Mouse (Mus musculus) stomach, embryonic 15.5 days (tissue): Measurements from ENCODE around the gene Pga5. TPM values are rescaled to one million over a fixed set of nuclear protein-coding genes. Genes with fewer than 3 reads are reported as not detected.

Experiments
- ATAC-seq: fragments of 200-750 bp; cut with Nextera tagmentation; 2 replicates; pipeline ENCODE4 v1.8.0; 2017; ENCODE audit warnings: low read depth, moderate number of reproducible peaks, moderate TSS enrichment; ENCODE audit not compliant: insufficient read depth, low FRiP score
- H3K27ac ChIP-seq: fragments of 300-500 bp; sonication (generic); 2 replicates; pipeline ENCODE4 v1.5.1; 2015; ENCODE audit warnings: mild to moderate bottlenecking, inconsistent platforms
- H3K27me3 ChIP-seq: fragments of 300-500 bp; sonication (generic); replicated peaks from 2 replicates; pipeline ENCODE4 v1.6.1; 2015; ENCODE audit warnings: inconsistent platforms
- H3K36me3 ChIP-seq: fragments of 300-500 bp; sonication (generic); 2 replicates; pipeline ENCODE4 v1.6.1; 2015; ENCODE audit warnings: inconsistent platforms
- H3K4me1 ChIP-seq: fragments of 300-500 bp; sonication (generic); 2 replicates; pipeline ENCODE4 v1.6.1; 2015; ENCODE audit warnings: inconsistent platforms
- H3K4me2 ChIP-seq: fragments of 300-500 bp; sonication (generic); 2 replicates; pipeline ENCODE4 v1.6.1; 2015; ENCODE audit warnings: mild to moderate bottlenecking, inconsistent platforms
- H3K4me3 ChIP-seq: fragments of 300-500 bp; sonication (generic); replicated peaks from 2 replicates; pipeline ENCODE4 v1.5.1; 2015; ENCODE audit warnings: inconsistent platforms
- H3K9ac ChIP-seq: fragments of 300-500 bp; sonication (generic); 2 replicates; pipeline ENCODE4 v1.6.1; 2015; ENCODE audit warnings: inconsistent platforms
- H3K9me3 ChIP-seq: fragments of 300-500 bp; sonication (generic); 2 replicates; pipeline ENCODE4 v1.6.1; 2016; ENCODE audit warnings: inconsistent platforms
- WGBS: fragments of 180-500 bp; shearing (Covaris S2); methylation state at CpG from one replicate; pipeline ENCODE4 v1.1.7; 2015; 5-methylcytosine and 5-hydroxymethylcytosine counted together
- polyA plus RNA-seq: library from polyadenylated mRNA; unstranded; fragments of >200 nt; fragmentation: Nextera tagmentation; extraction: Ambion mirVana; gene quantifications from 2 replicates; pipeline ENCODE4 v1.2.1, GENCODE M21; 2015

The Pga5 gene
- polyA plus RNA-seq, 1 experiment from 2014 or later = 59.2 TPM

DNA sequence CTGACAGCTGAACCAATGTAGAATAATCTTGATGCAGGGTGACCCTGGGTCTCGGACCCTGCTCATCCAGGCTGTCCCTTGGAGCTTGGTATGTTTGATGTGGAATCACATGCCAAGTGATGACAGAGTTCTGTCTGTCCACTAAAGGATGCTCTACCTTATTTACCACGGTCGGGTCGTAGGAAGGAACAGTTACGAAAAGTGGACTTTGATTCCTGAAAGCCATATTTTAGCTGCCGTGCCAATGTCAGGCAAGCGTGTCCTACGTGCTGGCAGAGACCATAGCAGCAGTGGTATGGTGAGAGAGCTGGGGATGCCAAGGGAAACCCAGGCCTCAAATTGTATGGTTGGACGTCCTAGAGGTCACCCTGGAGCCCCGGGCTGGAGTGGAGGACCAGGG is 35.7 kb upstream of the Pga5 start:
- Histone ChIP-seq H3K36me3 (peaks cover 31% of the 10 kb centered on the region), H3K27me3 (no peaks in the 10 kb centered on the region), H3K27ac (no peak overlapping the region), H3K9ac (no peak overlapping the region), H3K4me2 (no peak overlapping the region), H3K4me1 (peaks cover 13% of the 10 kb centered on the region), H3K4me3 (no peak overlapping the region), H3K9me3 (no peaks in the 10 kb centered on the region)
- 95% methylated on average over 10 of the region's 10 CpGs for WGBS
- no peak for ATAC-seq

DNA sequence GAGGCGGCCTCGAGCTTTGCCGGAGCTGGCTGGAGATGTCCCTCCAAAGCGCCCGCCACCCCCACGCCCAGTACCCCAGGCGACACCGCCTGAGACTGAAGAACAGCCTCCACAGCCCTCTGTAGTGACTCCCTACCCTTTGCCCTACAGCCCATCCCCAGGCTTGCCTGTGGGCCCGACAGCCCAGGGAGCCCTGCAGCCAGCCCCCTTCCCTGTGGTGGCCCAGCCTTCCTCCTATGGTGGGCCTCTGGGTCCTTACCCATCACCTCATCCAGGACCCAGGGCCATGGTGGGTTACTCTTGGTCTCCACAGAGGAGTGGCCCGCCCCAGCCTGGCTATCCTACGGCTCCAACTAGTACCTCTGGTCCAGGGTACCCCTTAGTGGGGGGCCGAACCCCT is 34.8 kb upstream of the Pga5 start:
- Histone ChIP-seq H3K27ac (no peak overlapping the region), H3K4me3 (no peak overlapping the region), H3K4me2 (no peak overlapping the region), H3K9ac (no peak overlapping the region), H3K4me1 (peaks cover 13% of the 10 kb centered on the region), H3K27me3 (no peaks in the 10 kb centered on the region), H3K9me3 (no peaks in the 10 kb centered on the region), H3K36me3 (peaks cover 34% of the 10 kb centered on the region)
- no peak for ATAC-seq
- WGBS = 91% methylated on average over 12 of the region's 12 CpGs

DNA sequence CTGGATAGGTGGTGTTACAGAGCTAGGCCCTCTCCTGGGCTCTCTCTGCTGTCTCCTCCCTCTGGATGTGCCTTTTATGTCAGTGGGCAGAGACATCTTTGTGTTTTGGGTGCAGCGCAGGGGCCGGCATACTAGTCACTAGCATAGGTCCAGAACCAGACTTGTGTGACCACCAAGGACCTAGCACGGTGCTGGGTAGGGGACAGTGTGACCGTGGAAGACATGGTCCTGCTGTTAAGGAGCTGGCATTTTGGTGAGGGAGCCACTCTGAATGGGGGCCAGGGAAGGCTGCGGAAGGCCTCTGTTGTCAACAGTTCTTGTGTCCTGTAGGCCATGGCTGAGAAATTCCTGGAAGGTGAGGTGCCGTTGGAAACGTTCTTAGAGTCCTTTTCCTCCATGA is 34.3 kb upstream of the Pga5 start:
- H3K4me3 ChIP-seq = no peak overlapping the region
- H3K4me1 ChIP-seq = peaks cover 13% of the 10 kb centered on the region
- H3K27me3 ChIP-seq = no peaks in the 10 kb centered on the region
- no peak for ATAC-seq
- WGBS = 95% methylated on average over 7 of the region's 7 CpGs
- H3K27ac ChIP-seq = no peak overlapping the region
- H3K9ac ChIP-seq = no peak overlapping the region
- H3K36me3 ChIP-seq = peaks cover 38% of the 10 kb centered on the region
- no peak overlapping the region for H3K4me2 ChIP-seq
- H3K9me3 ChIP-seq = no peaks in the 10 kb centered on the region

DNA sequence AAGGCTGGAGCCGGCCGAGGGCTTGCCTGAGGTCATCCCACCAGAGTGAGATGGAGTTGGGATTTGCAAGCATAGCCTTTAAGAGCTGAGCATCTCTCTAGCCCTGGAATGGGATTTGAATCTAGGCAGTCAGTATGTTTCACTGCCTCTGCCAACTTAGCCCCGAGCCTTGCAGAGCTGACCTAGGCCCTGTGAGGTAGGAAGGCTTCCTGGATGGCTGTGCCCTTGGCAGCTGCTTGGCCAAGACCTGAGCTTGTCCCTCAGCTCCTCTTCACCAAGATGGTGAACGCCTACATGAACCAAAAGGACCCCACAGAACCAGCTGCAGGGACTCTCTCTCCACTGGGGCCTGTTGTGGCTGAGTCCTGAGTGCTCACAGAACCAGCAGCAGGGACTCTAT is 32.9 kb upstream of the Pga5 start:
- H3K27me3 ChIP-seq = no peaks in the 10 kb centered on the region
- no peak for ATAC-seq
- H3K4me3 ChIP-seq = no peak overlapping the region
- no peaks in the 10 kb centered on the region for H3K9me3 ChIP-seq
- no peak overlapping the region for H3K9ac ChIP-seq
- no peak overlapping the region for H3K4me2 ChIP-seq
- H3K27ac ChIP-seq = no peak overlapping the region
- peaks cover 13% of the 10 kb centered on the region for H3K4me1 ChIP-seq
- WGBS = 90% methylated on average over 4 of the region's 4 CpGs
- peaks cover 46% of the 10 kb centered on the region for H3K36me3 ChIP-seq

DNA sequence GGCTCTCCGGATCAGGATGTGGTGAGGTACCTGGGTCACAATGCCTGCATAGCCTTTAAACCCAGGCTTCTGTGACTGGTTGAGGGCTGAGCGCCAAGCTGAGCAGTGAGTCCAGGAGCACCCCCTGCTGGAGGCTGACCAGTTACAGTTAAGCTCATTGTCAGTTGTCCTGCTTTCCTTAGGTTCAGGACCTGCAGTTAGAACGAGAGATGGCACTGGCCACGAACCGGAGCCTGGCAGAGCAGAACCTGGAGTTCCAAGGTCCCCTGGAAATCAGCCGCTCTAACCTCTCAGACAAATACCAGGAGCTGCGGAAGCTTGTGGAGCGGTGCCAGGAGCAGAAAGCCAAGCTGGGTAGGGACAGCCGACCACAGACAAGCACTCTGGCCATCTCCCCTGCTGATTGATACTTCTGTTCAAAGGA is 32.2 kb upstream of the Pga5 start:
- Histone ChIP-seq H3K9me3 (no peaks in the 10 kb centered on the region), H3K4me2 (no peak overlapping the region), H3K36me3 (peaks cover 46% of the 10 kb centered on the region), H3K4me3 (no peak overlapping the region), H3K4me1 (peaks cover 13% of the 10 kb centered on the region), H3K27ac (peak overlapping the region; percentile 2; the same call in 1 of the 2 replicates), H3K9ac (no peak overlapping the region), H3K27me3 (no peaks in the 10 kb centered on the region)
- 80% methylated on average over 9 of the region's 9 CpGs for WGBS
- peak; percentile 41; the same call in 1 of the 2 replicates for ATAC-seq

DNA sequence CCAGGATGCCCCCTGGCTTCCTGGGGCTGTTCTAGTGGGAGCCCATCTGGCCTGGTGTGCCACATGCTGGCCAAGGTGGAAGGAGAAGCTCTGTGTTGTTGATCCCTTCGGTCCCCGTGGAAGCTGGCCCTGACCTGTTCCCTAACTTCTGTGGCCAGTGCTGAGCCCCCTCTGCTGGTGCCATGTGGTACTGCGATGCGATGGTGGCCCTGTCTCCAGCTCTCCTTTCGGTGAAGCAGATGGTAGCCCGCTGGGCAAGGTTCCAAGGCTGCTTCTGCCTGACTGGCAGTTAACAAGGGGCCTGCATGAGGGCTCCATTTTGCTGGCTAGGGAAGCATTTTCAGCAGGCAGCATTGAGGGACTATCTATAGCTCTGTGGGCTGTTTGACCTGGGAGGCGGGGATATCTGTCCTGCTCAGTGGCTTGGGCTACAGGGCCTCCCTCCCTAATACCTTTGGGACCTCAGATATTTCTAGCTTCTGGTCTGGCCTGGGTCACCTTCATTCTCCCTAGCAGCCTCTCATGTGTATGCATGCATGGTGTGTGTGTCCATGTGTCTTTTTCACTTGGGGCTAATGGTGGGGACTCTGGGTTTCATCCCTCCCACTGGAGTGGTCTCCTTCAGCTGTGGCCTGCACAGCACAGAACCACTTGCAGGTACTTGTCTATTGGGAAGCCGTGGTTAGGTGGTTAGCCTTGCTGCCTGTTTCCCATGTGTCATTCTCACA is 31.7 kb upstream of the Pga5 start:
- peak; percentile 63 for ATAC-seq
- H3K27ac ChIP-seq = peak overlapping the region; percentile 27; the same call in 1 of the 2 replicates

DNA sequence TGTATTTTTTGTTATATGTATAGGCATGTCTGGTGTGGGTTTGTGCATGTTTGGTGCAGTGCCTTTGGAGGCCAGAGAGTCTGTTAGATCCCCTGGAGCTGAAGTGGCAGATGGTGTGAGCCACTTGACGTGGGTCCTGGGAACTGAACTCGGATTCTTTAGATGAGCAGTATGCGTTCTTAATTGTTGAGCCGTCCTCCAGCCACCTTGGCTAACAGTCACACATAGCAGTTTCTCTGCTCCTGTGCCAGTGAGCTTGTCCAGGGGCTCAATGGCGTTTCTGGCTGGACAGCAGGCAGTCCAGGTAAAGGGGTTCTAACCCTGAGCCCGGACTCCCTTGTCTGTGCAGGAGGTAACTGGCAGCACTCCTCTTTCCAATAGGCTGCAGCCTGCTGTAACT is 31.0 kb upstream of the Pga5 start:
- WGBS = 86% methylated on average over 6 of the region's 6 CpGs
- no peak for ATAC-seq
- Histone ChIP-seq H3K36me3 (peaks cover 42% of the 10 kb centered on the region), H3K4me3 (no peak overlapping the region), H3K9me3 (no peaks in the 10 kb centered on the region), H3K27me3 (no peaks in the 10 kb centered on the region), H3K27ac (peak overlapping the region; percentile 27; the same call in 1 of the 2 replicates), H3K4me1 (peaks cover 13% of the 10 kb centered on the region), H3K4me2 (no peak overlapping the region), H3K9ac (no peak overlapping the region)

More for the DNA sequence above, 31.7 kb upstream of the Pga5 start:
- Histone ChIP-seq H3K4me3 (no peak overlapping the region), H3K9ac (no peak overlapping the region), H3K9me3 (no peaks in the 10 kb centered on the region), H3K27me3 (no peaks in the 10 kb centered on the region), H3K4me1 (peaks cover 13% of the 10 kb centered on the region), H3K4me2 (no peak overlapping the region), H3K36me3 (peaks cover 46% of the 10 kb centered on the region)
- whole genome bisulfite sequencing = 19% methylated on average over 8 of the region's 8 CpGs

DNA sequence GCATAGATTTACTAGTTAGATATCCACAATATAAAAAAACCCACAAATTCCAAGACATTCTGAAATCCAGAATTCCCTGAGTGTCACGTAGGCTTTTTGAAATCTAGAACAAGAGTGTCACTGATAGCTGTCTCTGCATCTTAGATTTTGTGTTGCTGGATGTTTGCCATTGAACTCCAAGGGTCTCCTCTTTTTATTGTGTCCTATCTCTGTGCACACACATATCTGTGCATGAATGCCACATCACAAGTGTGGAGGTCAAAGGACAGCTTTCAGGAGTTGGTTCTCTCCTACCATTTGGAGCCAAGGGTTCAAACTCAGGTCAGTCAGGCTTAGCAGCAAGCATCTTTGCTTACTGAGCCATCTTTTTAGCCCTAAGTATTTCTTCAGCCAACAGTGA is 30.0 kb upstream of the Pga5 start:
- 89% methylated on average over 1 of the region's 1 CpGs for WGBS
- no peak overlapping the region for H3K9ac ChIP-seq
- peaks cover 16% of the 10 kb centered on the region for H3K4me1 ChIP-seq
- ATAC-seq = no peak
- H3K9me3 ChIP-seq = no peaks in the 10 kb centered on the region
- peaks cover 33% of the 10 kb centered on the region for H3K36me3 ChIP-seq
- no peaks in the 10 kb centered on the region for H3K27me3 ChIP-seq
- no peak overlapping the region for H3K27ac ChIP-seq
- H3K4me3 ChIP-seq = no peak overlapping the region
- no peak overlapping the region for H3K4me2 ChIP-seq

DNA sequence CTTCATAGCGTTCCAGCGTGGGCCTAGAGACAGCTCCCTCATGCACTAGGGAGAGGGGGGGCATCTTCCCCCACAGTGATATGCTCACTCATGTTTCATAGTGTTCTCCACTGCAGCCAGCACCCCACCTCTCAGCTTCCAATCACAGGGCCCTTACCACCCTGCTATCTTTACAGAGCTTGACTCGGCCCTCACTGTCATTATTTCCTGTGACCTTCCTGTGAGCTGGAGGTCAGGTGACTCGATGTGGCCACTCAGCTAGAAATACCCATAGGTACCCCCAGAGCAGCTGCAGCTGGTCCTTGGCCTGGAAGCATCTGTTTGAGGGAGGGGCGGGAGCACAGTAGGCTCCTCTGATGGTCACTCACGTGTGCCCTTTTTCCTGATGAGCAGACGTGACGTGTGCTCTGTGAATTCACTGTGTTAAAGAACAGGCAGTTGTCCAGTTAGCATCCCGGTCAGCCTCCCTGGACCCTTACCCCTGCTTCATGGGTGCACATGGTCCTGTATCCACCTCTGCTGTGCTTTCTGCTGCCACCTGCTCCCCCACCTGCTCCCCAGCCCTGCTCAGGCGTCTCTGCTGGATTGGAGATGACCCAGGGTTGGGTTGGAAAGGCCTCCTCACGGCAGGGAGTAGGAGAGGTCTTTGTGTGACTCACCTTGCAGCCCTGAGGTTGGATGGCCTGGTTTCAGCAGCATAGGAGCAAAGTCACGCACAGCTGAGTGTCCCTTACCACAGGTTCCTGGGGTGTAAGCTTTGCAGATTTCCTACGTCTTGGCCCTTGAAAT is 29.4 kb upstream of the Pga5 start:
- Histone ChIP-seq H3K27ac (no peak overlapping the region), H3K36me3 (peaks cover 27% of the 10 kb centered on the region), H3K4me3 (no peak overlapping the region), H3K27me3 (no peaks in the 10 kb centered on the region), H3K9ac (no peak overlapping the region), H3K4me2 (no peak overlapping the region), H3K4me1 (peaks cover 16% of the 10 kb centered on the region), H3K9me3 (no peaks in the 10 kb centered on the region)
- 76% methylated on average over 13 of the region's 13 CpGs for WGBS
- ATAC-seq = no peak

DNA sequence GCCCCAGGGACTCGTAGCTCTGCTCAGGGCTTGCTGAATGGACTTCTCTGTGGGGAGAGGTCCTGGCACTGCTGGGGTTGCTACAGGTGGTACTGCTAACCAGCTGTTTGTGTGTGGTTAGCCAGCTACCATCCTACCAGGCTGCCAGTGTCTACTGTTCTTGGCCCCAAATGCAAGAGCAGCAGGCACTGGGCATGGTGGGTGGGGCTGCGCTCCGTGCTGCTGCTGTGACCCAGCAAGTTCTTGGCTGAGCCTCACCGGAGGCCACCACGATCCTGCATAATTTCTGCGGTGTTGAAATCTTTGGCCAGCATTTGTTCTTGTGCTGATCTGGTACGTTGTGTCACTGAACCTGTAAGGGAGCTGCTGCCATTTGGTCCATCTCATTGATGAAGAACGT is 25.6 kb upstream of the Pga5 start:
- H3K4me2 ChIP-seq = no peak overlapping the region
- H3K4me1 ChIP-seq = peaks cover 24% of the 10 kb centered on the region
- no peak for ATAC-seq
- 86% methylated on average over 8 of the region's 8 CpGs for WGBS
- H3K27me3 ChIP-seq = no peaks in the 10 kb centered on the region
- no peak overlapping the region for H3K9ac ChIP-seq
- no peak overlapping the region for H3K4me3 ChIP-seq
- H3K9me3 ChIP-seq = no peaks in the 10 kb centered on the region
- no peak overlapping the region for H3K27ac ChIP-seq
- H3K36me3 ChIP-seq = peaks cover 15% of the 10 kb centered on the region

DNA sequence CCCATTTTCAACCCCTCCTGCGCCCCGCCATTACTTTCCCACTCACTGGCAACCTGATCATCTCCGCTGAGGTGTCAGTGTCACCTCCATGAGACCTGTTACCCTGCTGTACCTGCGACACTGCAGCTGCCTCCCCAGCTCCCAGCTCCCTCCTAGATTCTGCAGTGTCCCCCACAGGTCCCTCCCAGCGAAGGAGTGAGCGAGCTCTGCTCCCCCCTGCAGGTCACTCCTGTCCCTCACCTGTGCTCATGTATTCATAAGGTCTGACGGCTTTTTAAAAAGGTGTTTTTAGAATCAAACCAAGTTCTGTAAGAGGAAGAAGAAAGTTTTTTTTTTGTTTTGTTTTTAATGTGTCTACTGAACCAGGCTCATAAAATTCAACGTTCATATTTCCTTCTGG is 24.3 kb upstream of the Pga5 start:
- H3K4me1 ChIP-seq = peaks cover 37% of the 10 kb centered on the region
- no peak overlapping the region for H3K27ac ChIP-seq
- H3K27me3 ChIP-seq = no peaks in the 10 kb centered on the region
- H3K4me2 ChIP-seq = no peak overlapping the region
- no peak overlapping the region for H3K9ac ChIP-seq
- 74% methylated on average over 8 of the region's 8 CpGs for WGBS
- H3K9me3 ChIP-seq = no peaks in the 10 kb centered on the region
- ATAC-seq = no peak
- peaks cover 8% of the 10 kb centered on the region; the same call in 1 of the 2 replicates for H3K36me3 ChIP-seq
- H3K4me3 ChIP-seq = no peak overlapping the region

DNA sequence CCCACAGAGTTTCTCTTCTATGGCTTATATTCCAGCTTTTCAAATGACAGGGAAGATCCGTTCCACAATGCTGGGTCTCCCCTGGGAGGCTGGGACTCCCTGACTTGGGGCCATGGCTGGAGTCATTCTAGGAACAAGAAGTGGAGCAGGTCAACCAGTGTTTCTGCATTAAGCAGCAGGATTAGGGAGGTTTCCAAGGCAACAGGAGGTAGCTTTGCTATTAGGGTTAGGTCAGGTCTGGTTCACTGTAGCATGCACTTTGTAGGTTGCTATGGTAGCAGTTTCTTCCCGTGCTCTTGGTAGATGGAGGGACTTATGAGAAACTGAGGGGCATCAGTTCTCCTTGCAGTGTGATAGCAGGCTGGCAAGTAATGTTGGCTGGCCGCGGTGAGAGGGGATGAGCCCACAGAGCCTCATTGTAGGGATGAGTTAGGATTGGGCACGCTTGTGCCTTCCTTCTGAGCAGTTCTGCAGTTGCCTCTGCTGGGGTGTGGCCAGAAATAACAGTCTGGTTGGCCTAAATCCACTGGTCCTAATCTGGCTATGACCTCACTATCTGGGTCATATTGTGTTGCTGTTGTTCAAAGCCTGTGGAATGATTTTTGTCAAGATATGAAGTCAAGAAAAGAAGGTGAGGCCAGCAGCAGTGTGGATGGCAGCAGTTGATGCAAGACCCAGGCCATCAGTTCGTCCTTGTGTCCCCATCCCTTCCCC is 23.3 kb upstream of the Pga5 start:
- Histone ChIP-seq H3K36me3 (no peaks in the 10 kb centered on the region), H3K27ac (peak overlapping the region; percentile 40), H3K9ac (no peak overlapping the region), H3K4me3 (no peak overlapping the region), H3K9me3 (no peaks in the 10 kb centered on the region), H3K4me1 (peaks cover 45% of the 10 kb centered on the region), H3K27me3 (no peaks in the 10 kb centered on the region), H3K4me2 (no peak overlapping the region)
- ATAC-seq = no peak
- WGBS = 71% methylated on average over 6 of the region's 6 CpGs
